Mouse (Mus musculus) stomach, embryonic 16.5 days (tissue): Measurements from ENCODE around the gene Bcat1. TPM values are rescaled to one million over a fixed set of nuclear protein-coding genes. Genes with fewer than 3 reads are reported as not detected.

ENCODE experiments used
- ATAC-seq: fragments of 200-750 bp; cut with Nextera tagmentation; 2 replicates; pipeline ENCODE4 v1.8.0; 2017; ENCODE audit warnings: moderate number of reproducible peaks, moderate TSS enrichment; ENCODE audit not compliant: insufficient read depth, low FRiP score
- H3K27ac ChIP-seq: fragments of 300-500 bp; sonication (generic); 2 replicates; pipeline ENCODE4 v1.5.1; 2014; ENCODE audit warnings: low read length
- H3K27me3 ChIP-seq: fragments of 300-500 bp; sonication (generic); 2 replicates; pipeline ENCODE4 v1.6.1; 2014; ENCODE audit warnings: low read length, control low read depth, mixed read lengths; ENCODE audit not compliant: control insufficient read depth, insufficient read depth
- H3K36me3 ChIP-seq: fragments of 300-500 bp; sonication (generic); 2 replicates; pipeline ENCODE4 v1.6.1; 2014; ENCODE audit warnings: low read length; ENCODE audit not compliant: control insufficient read depth, insufficient read depth
- H3K4me1 ChIP-seq: fragments of 300-500 bp; sonication (generic); 2 replicates; pipeline ENCODE4 v1.6.1; 2014; ENCODE audit warnings: low read length, control low read depth, mixed read lengths; ENCODE audit not compliant: control insufficient read depth, insufficient read depth
- H3K4me2 ChIP-seq: fragments of 300-500 bp; sonication (generic); 2 replicates; pipeline ENCODE4 v1.6.1; 2014; ENCODE audit warnings: low read depth, low read length, mixed read lengths
- H3K4me3 ChIP-seq: fragments of 300-500 bp; sonication (generic); replicated peaks from 2 replicates; pipeline ENCODE4 v1.5.1; 2014; ENCODE audit warnings: mild to moderate bottlenecking, low read length
- H3K9ac ChIP-seq: fragments of 300-500 bp; sonication (generic); 2 replicates; pipeline ENCODE4 v1.6.1; 2014; ENCODE audit warnings: low read length
- H3K9me3 ChIP-seq: fragments of 300-500 bp; sonication (generic); replicated peaks from 2 replicates; pipeline ENCODE4 v1.6.1; 2016; ENCODE audit warnings: low read length, control low read depth; ENCODE audit not compliant: control insufficient read depth
- WGBS: fragments of 180-500 bp; shearing (Covaris S2); extraction: QIAGEN DNeasy Blood & Tissue Kit; methylation state at CpG from one replicate; pipeline ENCODE4 v1.1.7; 2014; 5-methylcytosine and 5-hydroxymethylcytosine counted together
- polyA plus RNA-seq: library from polyadenylated mRNA; unstranded; fragments of >200 nt; fragmentation: Nextera tagmentation; extraction: Ambion mirVana; gene quantifications from 2 replicates; pipeline ENCODE4 v1.2.1, GENCODE M21; 2015

Bcat1 gene
- polyA plus RNA-seq, 1 experiment from 2014 or later: 15.9 TPM

- Histone ChIP-seq H3K27ac (no peak overlapping the region), H3K4me3 (no peak overlapping the region), H3K27me3 (no peaks in the 10 kb centered on the region), H3K36me3 (no peaks in the 10 kb centered on the region), H3K4me2 (no peak overlapping the region), H3K4me1 (no peaks in the 10 kb centered on the region), H3K9ac (no peak overlapping the region), H3K9me3 (no peaks in the 10 kb centered on the region)
- 79% methylated on average over 4 of the region's 4 CpGs for WGBS
- ATAC-seq: no peak
These were observed 5.7 kb upstream of the Bcat1 start for GRCm38 (mm10) chr6:145081721-145082120.

- Histone ChIP-seq H3K27me3 (peaks cover 11% of the 10 kb centered on the region), H3K4me3 (no peak overlapping the region), H3K4me2 (no peak overlapping the region), H3K27ac (no peak overlapping the region), H3K9me3 (no peaks in the 10 kb centered on the region), H3K9ac (no peak overlapping the region), H3K4me1 (peaks cover 7% of the 10 kb centered on the region), H3K36me3 (no peaks in the 10 kb centered on the region)
- ATAC-seq: no peak
- 67% methylated on average over 8 of the region's 9 CpGs for WGBS
These were observed 3.2 kb upstream of the Bcat1 start for GRCm38 (mm10) chr6:145079087-145079759.

- no peaks in the 10 kb centered on the region for H3K9me3 ChIP-seq
- peaks cover 11% of the 10 kb centered on the region for H3K27me3 ChIP-seq
- H3K4me3 ChIP-seq: peak overlapping the region; percentile 55
- no peak for ATAC-seq
- peak overlapping the region; percentile 64 for H3K4me2 ChIP-seq
- H3K4me1 ChIP-seq: peaks cover 7% of the 10 kb centered on the region
- H3K36me3 ChIP-seq: no peaks in the 10 kb centered on the region
- H3K9ac ChIP-seq: peak overlapping the region; percentile 67; the same call in 1 of the 2 replicates
- H3K27ac ChIP-seq: no peak overlapping the region
- 30% methylated on average over 9 of the region's 9 CpGs for WGBS
These were observed 302 bp upstream of the Bcat1 start for GRCm38 (mm10) chr6:145076286-145076685.

GRCm38 (mm10) chr6:145075088-145075547 lies 866 bp downstream of the Bcat1 start:
- ATAC-seq: no peak
- 1% methylated on average over 20 of the region's 20 CpGs for WGBS
- no peaks in the 10 kb centered on the region for H3K9me3 ChIP-seq
- H3K4me3 ChIP-seq: peak overlapping the region; percentile 55
- no peak overlapping the region for H3K27ac ChIP-seq
- peak overlapping the region; percentile 64 for H3K4me2 ChIP-seq
- H3K27me3 ChIP-seq: peaks cover 11% of the 10 kb centered on the region
- H3K4me1 ChIP-seq: peaks cover 7% of the 10 kb centered on the region
- H3K36me3 ChIP-seq: no peaks in the 10 kb centered on the region
- H3K9ac ChIP-seq: peak overlapping the region; percentile 67

GRCm38 (mm10) chr6:145074461-145074860 lies 1.5 kb downstream of the Bcat1 start:
- Histone ChIP-seq H3K9me3 (no peaks in the 10 kb centered on the region), H3K9ac (no peak overlapping the region), H3K4me2 (peak overlapping the region; percentile 31; the same call in 1 of the 2 replicates), H3K36me3 (no peaks in the 10 kb centered on the region), H3K4me1 (peaks cover 7% of the 10 kb centered on the region), H3K27ac (no peak overlapping the region), H3K27me3 (peaks cover 11% of the 10 kb centered on the region), H3K4me3 (no peak overlapping the region)
- no peak for ATAC-seq

- Histone ChIP-seq H3K9ac (no peak overlapping the region), H3K27me3 (no peaks in the 10 kb centered on the region), H3K4me3 (no peak overlapping the region), H3K4me2 (no peak overlapping the region), H3K4me1 (no peaks in the 10 kb centered on the region), H3K36me3 (no peaks in the 10 kb centered on the region), H3K9me3 (no peaks in the 10 kb centered on the region), H3K27ac (no peak overlapping the region)
- ATAC-seq: no peak
- WGBS: 71% methylated on average over 2 of the region's 2 CpGs
These were observed 6.1 kb downstream of the Bcat1 start for GRCm38 (mm10) chr6:145069921-145070320.

GRCm38 (mm10) chr6:145069397-145069796 lies 6.6 kb downstream of the Bcat1 start:
- H3K4me3 ChIP-seq: no peak overlapping the region

GRCm38 (mm10) chr6:145067679-145068078 lies 8.3 kb downstream of the Bcat1 start:
- Histone ChIP-seq H3K4me1 (no peaks in the 10 kb centered on the region; the same call in 1 of the 2 replicates), H3K36me3 (no peaks in the 10 kb centered on the region), H3K9ac (no peak overlapping the region), H3K27ac (no peak overlapping the region), H3K9me3 (no peaks in the 10 kb centered on the region), H3K27me3 (no peaks in the 10 kb centered on the region), H3K4me2 (no peak overlapping the region), H3K4me3 (no peak overlapping the region)
- no peak for ATAC-seq
- WGBS: 71% methylated on average over 8 of the region's 8 CpGs

More at GRCm38 (mm10) chr6:145069397-145069796, 6.6 kb downstream of the Bcat1 start:
- no peaks in the 10 kb centered on the region for H3K9me3 ChIP-seq
- ATAC-seq: no peak
- no peaks in the 10 kb centered on the region for H3K36me3 ChIP-seq
- H3K27me3 ChIP-seq: no peaks in the 10 kb centered on the region
- H3K4me2 ChIP-seq: no peak overlapping the region
- no peaks in the 10 kb centered on the region for H3K4me1 ChIP-seq
- no peak overlapping the region for H3K27ac ChIP-seq
- 86% methylated on average over 7 of the region's 7 CpGs for whole genome bisulfite sequencing
- H3K9ac ChIP-seq: no peak overlapping the region

GRCm38 (mm10) chr6:145066416-145066815 lies 9.6 kb downstream of the Bcat1 start:
- no peak overlapping the region for H3K27ac ChIP-seq
- H3K4me3 ChIP-seq: no peak overlapping the region
- H3K4me1 ChIP-seq: no peaks in the 10 kb centered on the region; the same call in 1 of the 2 replicates
- H3K27me3 ChIP-seq: no peaks in the 10 kb centered on the region
- no peak overlapping the region for H3K9ac ChIP-seq
- H3K36me3 ChIP-seq: no peaks in the 10 kb centered on the region
- no peak for ATAC-seq
- H3K4me2 ChIP-seq: no peak overlapping the region
- H3K9me3 ChIP-seq: no peaks in the 10 kb centered on the region
- WGBS: 71% methylated on average over 6 of the region's 6 CpGs
